Mouse (Mus musculus): Measurements from ENCODE around the gene Adam12.
A peak's percentile ranks its signal among the peaks of the same experiment; 100 is the strongest.

Adam12 gene

DNA sequence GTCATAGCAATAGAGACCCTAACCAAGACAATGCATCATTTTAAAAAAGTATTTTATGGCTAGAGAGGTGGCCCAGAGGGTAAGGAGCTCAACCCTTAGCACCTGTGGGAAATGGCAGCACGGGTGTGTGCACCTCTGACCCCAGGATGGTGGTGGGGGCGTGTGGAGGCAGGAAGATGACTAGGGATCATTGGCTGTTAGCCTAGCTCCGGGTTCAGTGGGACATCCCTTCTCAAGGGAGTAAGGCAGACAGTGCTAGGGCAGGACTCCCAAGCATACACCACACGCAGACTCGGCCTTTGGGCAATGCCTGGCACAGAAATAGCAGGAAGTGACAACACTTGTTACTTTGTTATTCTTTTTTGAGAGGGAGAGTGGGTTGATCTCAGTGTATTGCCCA, 359.2 kb downstream of the Adam12 start:
- DNase-seq (ENCODE audit: low spot score) = no peak

DNA sequence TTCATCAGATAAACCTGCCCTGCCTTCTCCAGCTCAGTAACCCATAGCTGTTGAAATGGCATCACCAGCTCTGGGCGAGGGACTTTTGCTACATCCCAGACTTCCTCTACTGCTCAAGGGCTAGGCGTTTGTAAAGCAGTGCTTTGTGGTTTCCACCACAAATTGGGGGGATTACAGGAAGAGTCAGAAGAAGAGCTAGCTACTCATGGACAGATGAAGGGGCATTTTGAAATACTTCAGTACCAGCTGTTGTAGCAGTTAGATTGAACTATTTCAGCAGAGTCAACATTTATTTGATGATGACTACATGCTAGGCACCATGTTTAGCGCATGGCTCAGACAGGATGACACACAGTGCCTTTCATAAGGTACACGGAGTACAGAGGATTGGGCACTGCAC, 361.7 kb downstream of the Adam12 start:
- DNase-seq (ENCODE audit: low spot score) = no peak

DNA sequence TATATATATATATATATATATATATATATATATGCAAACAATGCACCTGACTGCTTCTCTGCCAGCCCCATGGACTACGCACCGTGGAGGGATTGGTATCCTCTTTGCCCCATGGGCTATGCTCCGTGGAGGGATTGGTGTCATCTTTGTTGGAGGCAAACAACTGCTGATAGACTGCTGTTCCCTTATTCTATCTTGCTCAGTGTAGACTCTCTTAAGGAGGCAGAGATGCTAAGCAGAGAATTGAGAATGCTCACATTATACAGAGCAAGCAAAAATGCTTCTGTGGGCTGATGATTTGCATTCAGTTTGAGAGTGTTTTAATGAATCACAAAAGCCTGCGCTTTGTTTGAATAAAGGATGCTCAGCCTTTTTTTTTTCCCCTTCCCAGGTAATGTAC, 368.3 kb downstream of the Adam12 start:
- no peak for DNase-seq (ENCODE audit: low spot score)

DNA sequence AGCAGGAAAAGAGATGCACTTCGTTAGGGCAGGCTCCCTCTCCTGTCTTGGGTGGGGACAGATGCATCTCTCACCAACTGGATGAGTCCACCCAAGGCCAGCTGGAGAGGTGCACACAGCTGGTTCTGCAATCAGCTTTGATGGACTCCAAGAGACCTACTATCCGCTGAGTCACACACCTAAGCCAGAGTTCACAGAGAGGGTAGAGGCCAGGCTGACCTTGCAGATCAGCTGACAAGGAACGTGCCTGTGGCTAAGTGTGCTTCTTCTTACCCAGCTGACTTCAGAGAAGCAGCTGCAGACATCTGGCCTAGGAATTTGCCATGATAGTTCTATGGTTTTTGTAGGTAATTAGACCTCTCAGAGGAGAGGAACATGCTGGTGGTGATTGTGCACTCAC, 368.8 kb downstream of the Adam12 start:
- no peak for DNase-seq (ENCODE audit: low spot score)

DNA sequence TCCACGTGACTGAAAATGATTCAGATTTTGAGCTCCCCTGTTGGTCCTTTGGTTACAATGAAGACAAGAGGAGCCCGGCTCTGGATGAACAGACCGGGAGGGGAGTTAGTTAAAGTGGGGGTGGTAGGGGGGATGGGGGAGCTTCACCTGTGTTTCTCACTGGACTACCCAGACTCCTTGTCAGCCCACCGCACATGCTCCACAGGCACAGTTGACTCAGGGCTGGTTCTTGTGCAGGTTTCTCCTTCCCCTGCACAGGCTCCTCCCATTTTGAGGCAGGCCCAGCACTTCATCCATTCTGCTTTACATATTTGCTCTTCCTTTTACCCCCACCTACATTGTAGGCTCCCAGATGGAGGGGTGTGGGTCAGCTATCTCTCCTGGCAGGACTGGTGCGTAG, 369.2 kb downstream of the Adam12 start:
- no peak for DNase-seq (ENCODE audit: low spot score)

DNA sequence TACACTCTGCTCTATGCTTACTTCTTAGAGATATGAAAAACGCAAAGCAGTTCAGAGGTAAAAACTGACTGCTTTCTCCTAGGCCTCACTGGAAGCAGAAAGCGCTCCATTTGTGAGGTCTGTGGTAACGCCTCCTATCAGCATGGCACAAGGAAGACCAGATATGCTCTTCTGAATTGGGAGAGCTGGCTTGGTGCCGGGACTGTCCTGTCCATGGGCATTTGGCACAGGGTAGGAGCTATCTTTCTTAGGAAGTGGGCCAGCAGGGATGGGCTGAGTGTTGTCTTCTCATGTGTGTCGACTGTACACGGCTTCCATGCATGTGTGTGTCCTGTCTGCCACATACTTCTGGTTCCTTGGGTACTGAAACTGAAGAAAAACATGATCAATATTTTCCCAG, 369.7 kb downstream of the Adam12 start:
- peak; percentile 34 for DNase-seq (ENCODE audit: low spot score)

- no peak for DNase-seq (ENCODE audit: low spot score)
Measured at GRCm38 (mm10) chr7:133859548-133859947, 372.4 kb downstream of the Adam12 start.

- no peak for DNase-seq (ENCODE audit: low spot score)
Measured at GRCm38 (mm10) chr7:133858506-133858905, 373.4 kb downstream of the Adam12 start.

DNA sequence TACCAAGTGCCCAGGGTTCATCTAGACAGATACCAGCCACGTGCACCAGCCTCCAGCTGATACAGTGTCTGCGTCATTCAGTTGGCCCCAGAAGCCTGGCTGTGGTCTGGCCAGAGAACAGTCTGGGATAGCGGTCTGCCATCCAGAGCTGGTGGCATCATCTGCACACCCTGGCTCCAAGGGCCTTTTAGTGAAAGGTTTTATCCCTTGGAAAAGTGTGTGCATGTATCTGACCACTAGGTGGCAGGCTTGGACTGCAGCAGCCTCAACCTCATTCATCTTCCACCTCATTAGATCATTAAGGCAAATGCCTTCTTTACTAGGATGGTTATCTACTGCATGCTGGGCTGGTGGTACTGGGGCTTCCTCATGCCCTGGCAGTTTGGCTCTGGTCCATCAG, 375.7 kb downstream of the Adam12 start:
- peak; percentile 47 for DNase-seq (ENCODE audit: low spot score)

DNA sequence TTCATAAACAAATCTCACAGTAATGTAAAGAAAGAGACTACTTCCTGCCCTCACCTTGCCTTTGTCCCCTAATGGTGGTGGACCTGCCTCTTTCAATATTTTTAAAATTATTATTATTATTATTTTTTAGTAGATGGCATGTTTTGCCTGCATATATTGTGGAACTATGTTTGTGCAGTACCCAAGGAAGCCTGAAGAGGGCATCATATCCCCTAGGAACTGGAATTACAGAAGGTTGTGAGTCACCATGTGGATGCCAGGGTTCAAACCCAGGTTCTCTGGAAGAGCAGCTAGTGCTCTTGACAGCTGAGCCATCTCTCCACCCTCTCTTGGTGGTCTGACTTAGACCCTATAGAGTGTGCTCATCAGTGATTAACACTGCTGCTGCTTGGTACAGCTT, 381.2 kb downstream of the Adam12 start:
- DNase-seq (ENCODE audit: low spot score) = no peak

DNA sequence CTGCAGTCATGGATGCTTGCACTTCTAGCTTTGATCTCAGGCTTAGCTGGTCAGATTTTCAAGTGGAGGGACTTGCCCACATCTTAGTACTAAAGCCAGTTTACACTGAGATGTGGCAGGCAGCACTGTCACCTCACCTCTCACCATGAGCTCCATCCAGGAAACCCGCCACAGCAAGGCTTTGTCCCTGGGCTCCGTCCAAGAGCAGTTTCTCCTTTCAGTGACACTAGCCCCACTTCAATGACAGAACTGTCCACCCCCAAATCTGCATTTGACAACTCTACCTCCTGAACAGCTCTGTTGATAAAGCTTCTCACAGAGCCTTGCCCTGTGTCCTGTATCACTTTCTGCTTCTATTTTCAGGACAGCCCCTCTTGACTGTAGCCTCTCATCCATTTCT, 383.8 kb downstream of the Adam12 start:
- DNase-seq (ENCODE audit: low spot score) = no peak

- DNase-seq (ENCODE audit: low spot score) = no peak
Measured at GRCm38 (mm10) chr7:133847175-133847574, 384.8 kb downstream of the Adam12 start.

DNA sequence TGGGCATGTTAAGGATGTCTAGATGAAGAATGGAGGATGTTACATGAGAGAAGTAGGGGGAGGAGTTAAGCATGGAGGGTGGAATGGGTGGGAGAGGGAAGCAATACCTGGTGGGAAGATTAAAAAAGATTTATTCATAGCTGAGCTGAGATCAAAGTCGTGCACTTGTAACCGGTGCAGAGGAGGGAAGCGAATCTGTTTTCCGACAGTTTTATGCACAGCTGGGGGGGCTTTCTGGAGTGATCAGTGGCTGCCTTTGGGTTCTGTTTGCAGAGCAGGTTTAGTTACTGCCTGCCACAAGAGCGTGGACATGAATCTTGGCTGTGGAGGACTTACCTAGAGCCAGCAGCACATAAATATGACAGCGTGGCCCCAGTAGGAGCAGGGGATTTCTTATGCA, 389.9 kb downstream of the Adam12 start:
- DNase-seq (ENCODE audit: low spot score) = no peak

DNA sequence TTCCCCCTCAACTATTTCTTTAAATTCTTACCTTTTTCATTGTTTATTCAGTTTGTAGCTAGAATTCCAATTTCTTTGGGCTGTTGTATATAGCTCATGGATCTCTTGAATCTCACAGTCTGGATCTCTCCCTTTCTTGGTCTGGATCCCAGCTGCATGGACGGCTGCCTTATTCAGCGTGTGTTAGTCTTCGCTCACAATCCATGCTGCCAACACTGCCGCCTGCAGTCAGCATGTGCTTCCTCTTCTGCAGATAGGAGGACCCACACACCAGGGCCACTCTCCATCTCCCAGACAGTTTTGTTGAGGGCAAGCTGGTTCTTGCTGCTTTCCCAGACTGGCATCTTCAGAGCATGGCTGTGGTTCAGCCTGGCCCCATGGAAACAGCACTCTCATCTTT, 392.4 kb downstream of the Adam12 start:
- no peak for DNase-seq (ENCODE audit: low spot score)
